Mouse (Mus musculus) olfactory bulb, adult 2 months (tissue): Measurements from ENCODE around the gene Cryba4. TPM values are rescaled to one million over a fixed set of nuclear protein-coding genes. Genes with fewer than 3 reads are reported as not detected.

Source experiments
- H3K27ac ChIP-seq: fragments of 200-500 bp; 2 replicates; pipeline ENCODE4 v1.5.1; 2012; ENCODE audit warnings: low read depth, low read length; ENCODE audit not compliant: insufficient read depth
- H3K4me1 ChIP-seq: fragments of 200-500 bp; 2 replicates; pipeline ENCODE4 v1.6.1; 2012; ENCODE audit warnings: low read length; ENCODE audit not compliant: control insufficient read depth, insufficient read depth
- H3K4me3 ChIP-seq: fragments of 200-500 bp; 2 replicates; pipeline ENCODE4 v1.5.1; 2012; ENCODE audit warnings: mild to moderate bottlenecking, low read depth, low read length, moderate library complexity; ENCODE audit not compliant: insufficient read depth
- CTCF ChIP-seq: fragments of 200-500 bp; IDR thresholded peaks from 2 replicates; pipeline ENCODE4 v1.5.1; 2012; ENCODE audit warnings: low read depth, mild to moderate bottlenecking, low read length, moderate library complexity; ENCODE audit not compliant: insufficient read depth
- POLR2A ChIP-seq: fragments of 200-500 bp; IDR thresholded peaks from 2 replicates; pipeline ENCODE4 v1.6.1; 2012; ENCODE audit warnings: mild to moderate bottlenecking, low read depth, low read length, moderate library complexity; ENCODE audit not compliant: insufficient read depth
- WGBS: fragments of 180-500 bp; shearing (Covaris S2); methylation state at CpG from one replicate; pipeline ENCODE4 v1.1.7; 2018; 5-methylcytosine and 5-hydroxymethylcytosine counted together
- polyA plus RNA-seq: library from polyadenylated mRNA; stranded (reverse); fragments of >200 nt; gene quantifications from 2 replicates; pipeline ENCODE4 v1.2.4, GENCODE M21; 2012; ENCODE audit warnings: low replicate concordance; ENCODE audit not compliant: missing spikeins, insufficient read depth, insufficient read length

Cryba4 gene
- polyA plus RNA-seq, 1 experiment = not detected

GRCm38 (mm10) chr5:112243041-112243440, 9.3 kb downstream of the Cryba4 start:
- TF ChIP-seq POLR2A = no peak
- no peak for TF ChIP-seq CTCF
- H3K4me3 ChIP-seq = no peak overlapping the region
- peaks cover 6% of the 10 kb centered on the region; the same call in 1 of the 2 replicates for H3K4me1 ChIP-seq
- no peak overlapping the region for H3K27ac ChIP-seq
- 54% methylated on average over 5 of the region's 5 CpGs for WGBS

- Histone ChIP-seq H3K27ac (no peak overlapping the region), H3K4me1 (peaks cover 9% of the 10 kb centered on the region), H3K4me3 (no peak overlapping the region)
- TF ChIP-seq CTCF (no peak), POLR2A (no peak)
- 27% methylated on average over 5 of the region's 5 CpGs for WGBS
Observed at GRCm38 (mm10) chr5:112242361-112242778, 9.9 kb downstream of the Cryba4 start.

- 73% methylated on average over 2 of the region's 2 CpGs for WGBS
- peaks cover 12% of the 10 kb centered on the region for H3K4me1 ChIP-seq
- no peak overlapping the region for H3K4me3 ChIP-seq
- no peak overlapping the region for H3K27ac ChIP-seq
- TF ChIP-seq POLR2A = no peak
- no peak for TF ChIP-seq CTCF
Observed at GRCm38 (mm10) chr5:112241849-112242248, 10.5 kb downstream of the Cryba4 start.

- TF ChIP-seq CTCF = peak; percentile 91
- TF ChIP-seq POLR2A = no peak
- Histone ChIP-seq H3K4me3 (no peak overlapping the region), H3K27ac (no peak overlapping the region), H3K4me1 (peaks cover 12% of the 10 kb centered on the region)
- 4% methylated on average over 10 of the region's 10 CpGs for WGBS
Observed at GRCm38 (mm10) chr5:112240761-112241160, 11.6 kb downstream of the Cryba4 start.

GRCm38 (mm10) chr5:112238781-112239482, 13.4 kb downstream of the Cryba4 start:
- Histone ChIP-seq H3K27ac (no peak overlapping the region), H3K4me1 (peaks cover 12% of the 10 kb centered on the region), H3K4me3 (no peak overlapping the region)
- WGBS = 64% methylated on average over 3 of the region's 3 CpGs
- TF ChIP-seq POLR2A (no peak), CTCF (no peak)

GRCm38 (mm10) chr5:112237866-112238570, 14.3 kb downstream of the Cryba4 start:
- WGBS = 64% methylated on average over 9 of the region's 9 CpGs
- H3K27ac ChIP-seq = no peak overlapping the region
- H3K4me1 ChIP-seq = peaks cover 12% of the 10 kb centered on the region
- TF ChIP-seq POLR2A (no peak), CTCF (no peak)
- no peak overlapping the region for H3K4me3 ChIP-seq

- no peak overlapping the region for H3K27ac ChIP-seq
- TF ChIP-seq CTCF (no peak), POLR2A (no peak)
- H3K4me3 ChIP-seq = no peak overlapping the region
- peaks cover 12% of the 10 kb centered on the region for H3K4me1 ChIP-seq
- 25% methylated on average over 16 of the region's 16 CpGs for WGBS
Observed at GRCm38 (mm10) chr5:112237439-112237838, 14.9 kb downstream of the Cryba4 start.

GRCm38 (mm10) chr5:112236631-112237030, 15.7 kb downstream of the Cryba4 start:
- 88% methylated on average over 2 of the region's 2 CpGs for WGBS
- Histone ChIP-seq H3K4me1 (peaks cover 9% of the 10 kb centered on the region), H3K27ac (no peak overlapping the region), H3K4me3 (no peak overlapping the region)
- TF ChIP-seq CTCF (no peak), POLR2A (no peak)

GRCm38 (mm10) chr5:112235806-112236205, 16.5 kb downstream of the Cryba4 start:
- Histone ChIP-seq H3K4me1 (peaks cover 6% of the 10 kb centered on the region), H3K4me3 (no peak overlapping the region), H3K27ac (no peak overlapping the region)
- WGBS = 74% methylated on average over 5 of the region's 5 CpGs
- TF ChIP-seq POLR2A (no peak), CTCF (no peak)

- H3K27ac ChIP-seq = no peak overlapping the region
- TF ChIP-seq CTCF = no peak
- no peak for TF ChIP-seq POLR2A
- H3K4me1 ChIP-seq = peaks cover 21% of the 10 kb centered on the region
- peak overlapping the region; percentile 42 for H3K4me3 ChIP-seq
- WGBS = under 1% methylated on average over 57 of the region's 57 CpGs
Observed at GRCm38 (mm10) chr5:112228240-112229076, 23.9 kb downstream of the Cryba4 start.
